In the genomic region with DNA sequence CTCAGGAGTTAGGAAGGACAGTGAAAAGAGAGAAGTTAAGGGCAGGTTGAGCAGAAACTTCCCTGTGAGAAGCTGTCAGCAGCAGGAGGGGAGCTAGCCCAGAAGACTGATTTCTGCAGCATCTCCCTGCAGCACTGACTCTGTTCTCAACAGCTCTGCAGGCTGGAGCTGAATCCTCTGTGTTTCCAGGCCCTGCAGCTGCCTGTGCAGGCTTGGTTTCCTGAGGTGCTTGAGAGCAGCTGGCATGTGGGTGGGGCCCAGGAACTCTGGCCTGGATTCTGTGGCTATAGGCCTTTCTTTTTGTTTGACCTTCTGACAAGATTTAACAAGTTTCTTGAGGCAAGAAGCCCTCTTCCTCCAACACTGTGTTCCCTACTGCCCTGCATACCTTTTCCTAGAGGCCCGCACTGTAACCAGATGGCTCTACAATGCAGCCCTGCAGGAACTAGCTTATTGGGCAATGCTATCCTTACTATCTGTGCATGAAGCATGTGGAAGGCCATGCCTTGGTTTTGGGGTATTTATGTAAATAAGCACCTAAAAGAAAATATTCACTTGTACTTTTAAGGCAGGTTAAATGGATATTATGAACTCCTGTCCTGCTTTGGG, we compare ENCODE assay signal across 8 mouse cellular contexts. TPM values are rescaled to one million over a fixed set of nuclear protein-coding genes. Genes with fewer than 3 reads are reported as not detected.
DNase-seq lines count a peak whose midpoint lies in the region; ATAC-seq lines count a peak whose summit lies in the region.

No protein-coding gene starts in this region.

- no peak overlapping the region for H3K27ac ChIP-seq in embryonic facial prominence, embryonic 11.5 days (replicated peaks; ENCODE audit: low read depth, low read length)
- 0 out of 2 replicates have a peak overlapping the region, but pooled peaks have one; percentile 4 for H3K27ac ChIP-seq in hindbrain, embryonic 14.5 days
- H3K27ac ChIP-seq in midbrain, embryonic 13.5 days, result peak overlapping the region; percentile 45; the same call in 1 of the 2 replicates

- no peaks in the 10 kb centered on the region for H3K27me3 ChIP-seq in embryonic facial prominence, embryonic 11.5 days (ENCODE audit: control insufficient read depth, insufficient read depth, low read length)
- H3K27me3 ChIP-seq in hindbrain, embryonic 14.5 days (ENCODE audit: control insufficient read depth, insufficient read depth, low read length), result no peaks in the 10 kb centered on the region
- no peaks in the 10 kb centered on the region for H3K27me3 ChIP-seq in midbrain, embryonic 13.5 days

- no peaks in the 10 kb centered on the region for H3K4me1 ChIP-seq in embryonic facial prominence, embryonic 11.5 days (ENCODE audit: control insufficient read depth, insufficient read depth, low read length)
- peaks cover 5% of the 10 kb centered on the region; the same call in 1 of the 2 replicates for H3K4me1 ChIP-seq in hindbrain, embryonic 14.5 days (replicated peaks; ENCODE audit: control insufficient read depth, insufficient read depth, low read length)
- peaks cover 13% of the 10 kb centered on the region for H3K4me1 ChIP-seq in midbrain, embryonic 13.5 days (replicated peaks)

- no peak overlapping the region for H3K9ac ChIP-seq in embryonic facial prominence, embryonic 11.5 days (replicated peaks; ENCODE audit: low read length)
- H3K9ac ChIP-seq in hindbrain, embryonic 14.5 days, result no peak overlapping the region
- H3K9ac ChIP-seq in midbrain, embryonic 13.5 days (replicated peaks), result no peak overlapping the region

- no peaks in the 10 kb centered on the region for H3K9me3 ChIP-seq in embryonic facial prominence, embryonic 11.5 days (replicated peaks; ENCODE audit: control insufficient read depth, low read length)
- H3K9me3 ChIP-seq in hindbrain, embryonic 14.5 days (ENCODE audit: control insufficient read depth, low read length), result no peaks in the 10 kb centered on the region
- no peaks in the 10 kb centered on the region for H3K9me3 ChIP-seq in midbrain, embryonic 13.5 days

- no peak overlapping the region for H3K4me2 ChIP-seq in embryonic facial prominence, embryonic 11.5 days (ENCODE audit: low read depth, low read length)
- H3K4me2 ChIP-seq in hindbrain, embryonic 14.5 days (replicated peaks), result no peak overlapping the region
- no peak overlapping the region for H3K4me2 ChIP-seq in midbrain, embryonic 13.5 days (replicated peaks)

- peak; percentile 14 to 26 for DNase-seq in kidney, postnatal 4 days
- DNase-seq in kidney, postnatal 14 days, result no peak
- DNase-seq in embryonic facial prominence, embryonic 11.5 days (ENCODE audit: low spot score), result peak; percentile 42
- DNase-seq in hindbrain, embryonic 14.5 days (ENCODE audit: low spot score), result no peak
- no peak for DNase-seq in ovary, postnatal 14 days (ENCODE audit: low spot score)
- DNase-seq in testis, postnatal 10 days (ENCODE audit: low spot score), result no peak
- no peak for DNase-seq in B cell, adult 2 months

- no peak overlapping the region for H3K4me3 ChIP-seq in embryonic facial prominence, embryonic 11.5 days (ENCODE audit: low read depth, low read length)
- no peak overlapping the region for H3K4me3 ChIP-seq in hindbrain, embryonic 14.5 days (replicated peaks; ENCODE audit: low read length)
- H3K4me3 ChIP-seq in midbrain, embryonic 13.5 days (replicated peaks), result no peak overlapping the region

- peak; percentile 67; the same call in 1 of the 2 replicates for ATAC-seq in embryonic facial prominence, embryonic 11.5 days (replicated peaks; ENCODE audit: insufficient number of reproducible peaks, low FRiP score, low TSS enrichment, low read depth)
- peak; percentile 62; the same call in 1 of the 2 replicates for ATAC-seq in hindbrain, embryonic 14.5 days (ENCODE audit: low FRiP score)
- peak; percentile 72 for ATAC-seq in midbrain, embryonic 13.5 days

- 54% methylated on average over 1 of the region's 1 CpGs for WGBS in embryonic facial prominence, embryonic 11.5 days
- WGBS in hindbrain, embryonic 14.5 days, result 53% methylated on average over 1 of the region's 1 CpGs
- 33% methylated on average over 1 of the region's 1 CpGs for WGBS in midbrain, embryonic 13.5 days

- H3K36me3 ChIP-seq in embryonic facial prominence, embryonic 11.5 days (replicated peaks; ENCODE audit: control insufficient read depth, insufficient read depth, low read depth, low read length), result no peaks in the 10 kb centered on the region
- no peaks in the 10 kb centered on the region for H3K36me3 ChIP-seq in hindbrain, embryonic 14.5 days (replicated peaks; ENCODE audit: control insufficient read depth, insufficient read depth)
- H3K36me3 ChIP-seq in midbrain, embryonic 13.5 days, result no peaks in the 10 kb centered on the region

RNA-seq across cellular contexts. Expression of gene Dip2c, which starts 53.1 kb away (rescaled TPM):
- polyA plus RNA-seq in embryonic facial prominence, embryonic 11.5 days (2014; fragmentation: Nextera tagmentation; extraction: Ambion mirVana), result 5.4 and 6.1 TPM in 2 replicates
- polyA plus RNA-seq in hindbrain, embryonic 14.5 days (2014; fragmentation: Nextera tagmentation; extraction: Ambion mirVana), result 24.0 and 25.7 TPM in 2 replicates
- 9.5 and 10.3 TPM in 2 replicates for polyA plus RNA-seq in midbrain, embryonic 13.5 days (2015; fragmentation: Nextera tagmentation; extraction: Ambion mirVana)

Comparison
In these comparisons a context has a peak if more than half of its experiments do, and no peak if none do; other contexts are left out.
1. DNase-seq: peak in kidney, postnatal 4 days (2 of 2) and embryonic facial prominence, embryonic 11.5 days (single experiment); none in kidney, postnatal 14 days (single experiment), hindbrain, embryonic 14.5 days (single experiment), ovary, postnatal 14 days (single experiment), testis, postnatal 10 days (single experiment) and B cell, adult 2 months (0 of 2).
2. Peak in every context shown above with its lines, with median percentiles within 50 percentile points of each other: ATAC-seq.